Mouse (Mus musculus) ovary, adult 10 weeks (tissue): ENCODE measurements around the gene Pga5. TPM values are rescaled to one million over a fixed set of nuclear protein-coding genes. Genes with fewer than 3 reads are reported as not detected.

Experiments used
- polyA plus RNA-seq: library from polyadenylated mRNA; stranded (reverse); fragments of 350-450 nt; fragmentation: Illumina TruSeq; extraction: RNeasy Lipid Tissue Mini Kit (QIAGEN cat#74804); gene quantifications from one replicate; pipeline ENCODE4 v1.2.3, GENCODE M21; 2014

Pga5 gene
- not detected for polyA plus RNA-seq

DNA sequence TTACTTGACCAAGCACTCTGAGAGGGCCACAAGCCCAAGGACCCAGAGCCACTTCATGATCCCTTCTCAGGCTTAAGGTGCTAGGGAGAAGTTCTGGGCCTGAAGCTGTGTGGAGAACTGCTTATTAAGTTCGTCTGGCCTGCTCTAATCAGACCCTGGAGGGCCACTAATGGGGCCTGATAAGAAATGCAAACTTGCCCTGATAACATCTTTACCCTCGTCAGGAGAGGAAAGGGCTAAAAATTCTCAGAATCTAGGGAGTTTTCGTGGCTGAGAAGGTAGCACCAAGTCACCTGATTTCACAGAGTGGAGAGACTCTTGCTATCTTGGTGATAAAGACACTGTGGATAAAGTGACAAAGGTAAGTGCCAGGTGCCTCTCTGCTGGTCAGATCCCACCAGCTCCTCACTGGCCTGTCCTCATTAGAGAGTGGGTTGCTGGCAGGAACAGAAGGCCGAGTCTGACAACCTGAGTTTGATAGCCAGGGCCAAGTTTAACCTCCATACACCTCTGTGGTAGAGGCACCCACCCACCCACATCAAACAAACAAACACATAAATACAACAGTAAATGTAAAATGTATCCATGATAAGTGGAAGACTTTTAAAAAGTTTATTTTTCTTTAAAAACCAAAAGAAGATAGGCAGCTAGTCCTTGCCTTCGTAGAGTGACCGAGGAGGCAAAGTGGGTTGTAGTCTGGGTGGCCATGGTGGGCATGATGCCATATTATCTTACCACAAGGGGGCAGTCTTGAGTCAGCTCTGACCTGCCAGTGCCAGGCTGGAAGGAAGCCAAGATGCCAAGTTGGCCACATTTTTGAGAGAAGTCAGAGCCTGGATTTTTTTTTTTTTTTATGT is at the start of gene Pga5:
Gene Pga5 (minus strand): TSS at position 157 of the 857 bp plus-strand sequence.

GRCm38 (mm10) chr19:10688537-10689352 is 10.9 kb upstream of the Pga5 start, which contains the start of gene Vps37c:
Gene Vps37c, plus strand, starts transcription at chr19:10688735.

GRCm38 (mm10) chr19:10634106-10634871 is 43.6 kb downstream of the Pga5 start, which contains the start of gene Vwce:
Gene Vwce, plus strand, starts transcription at chr19:10634213.

Other genes starting within 250 kb of the Pga5 start
- gene Lrrc10b, start 220.6 kb downstream of the Pga5 start, polyA plus RNA-seq, result 1.5 TPM
- gene Ppp1r32, start 195.1 kb downstream of the Pga5 start, polyA plus RNA-seq, result 0.46 TPM
- gene Cpsf7, start 152.8 kb downstream of the Pga5 start, polyA plus RNA-seq, result 60.6 TPM
- 64.2 TPM for gene Sdhaf2, start 151.9 kb downstream of the Pga5 start, polyA plus RNA-seq
- gene Tmem216, start 121.8 kb downstream of the Pga5 start, polyA plus RNA-seq, result 3.9 TPM
- gene Cyb561a3, start 100.9 kb downstream of the Pga5 start, polyA plus RNA-seq, result 2.4 TPM
- 11.9 TPM for gene Tmem138, start 100.7 kb downstream of the Pga5 start, polyA plus RNA-seq
- gene Ddb1, start 72.7 kb downstream of the Pga5 start, polyA plus RNA-seq, result 102 TPM
- gene Tkfc, start 72.4 kb downstream of the Pga5 start, polyA plus RNA-seq, result 2.5 TPM
- gene Vwce, start 43.9 kb downstream of the Pga5 start, polyA plus RNA-seq, result not detected
- gene Vps37c, start 10.7 kb upstream of the Pga5 start, polyA plus RNA-seq, result 1.8 TPM
- not detected for gene Cd5, start 60.9 kb upstream of the Pga5 start, polyA plus RNA-seq
- not detected for gene Cd6, start 152.0 kb upstream of the Pga5 start, polyA plus RNA-seq
- 2.0 TPM for gene Slc15a3, start 161.7 kb upstream of the Pga5 start, polyA plus RNA-seq
- not detected for gene Tmem132a, start 191.9 kb upstream of the Pga5 start, polyA plus RNA-seq
- gene Tmem109, start 203.9 kb upstream of the Pga5 start, polyA plus RNA-seq, result 4.5 TPM
- gene Prpf19, start 217.2 kb upstream of the Pga5 start, polyA plus RNA-seq, result 87.3 TPM
- 0.46 TPM for gene Zp1, start 242.6 kb upstream of the Pga5 start, polyA plus RNA-seq